Mouse (Mus musculus): Measurements from ENCODE around the gene Fads2. TPM values are rescaled to one million over a fixed set of nuclear protein-coding genes. Genes with fewer than 3 reads are reported as not detected.

The Fads2 gene
- polyA plus RNA-seq, 1 experiment from 2014 or later = 229 TPM

- 70% methylated on average over 9 of the region's 9 CpGs for WGBS
- peaks cover 55% of the 10 kb centered on the region for H3K36me3 ChIP-seq
- H3K4me2 ChIP-seq = no peak overlapping the region
- H3K9me3 ChIP-seq = no peaks in the 10 kb centered on the region
- peaks cover 10% of the 10 kb centered on the region for H3K4me1 ChIP-seq (replicated peaks)
- H3K9ac ChIP-seq = no peak overlapping the region
- no peaks in the 10 kb centered on the region for H3K27me3 ChIP-seq
- H3K4me3 ChIP-seq = no peak overlapping the region
- no peak overlapping the region for H3K27ac ChIP-seq (replicated peaks)
- ATAC-seq (ENCODE audit: low FRiP score, low read depth) = no peak
Observed at GRCm38 (mm10) chr19:10058876-10059427, 42.6 kb downstream of the Fads2 start.

- Histone ChIP-seq H3K27me3 (no peaks in the 10 kb centered on the region), H3K27ac (replicated peaks) (no peak overlapping the region), H3K4me3 (no peak overlapping the region), H3K4me2 (no peak overlapping the region), H3K9me3 (no peaks in the 10 kb centered on the region), H3K4me1 (replicated peaks) (peaks cover 10% of the 10 kb centered on the region), H3K9ac (no peak overlapping the region), H3K36me3 (peaks cover 55% of the 10 kb centered on the region)
- no peak for ATAC-seq (ENCODE audit: low FRiP score, low read depth)
- WGBS = 95% methylated on average over 1 of the region's 1 CpGs
Observed at GRCm38 (mm10) chr19:10058352-10058825, 43.2 kb downstream of the Fads2 start.

- Histone ChIP-seq H3K4me2 (no peak overlapping the region), H3K9me3 (no peaks in the 10 kb centered on the region), H3K9ac (no peak overlapping the region), H3K4me1 (replicated peaks) (peaks cover 10% of the 10 kb centered on the region), H3K27me3 (no peaks in the 10 kb centered on the region), H3K27ac (replicated peaks) (no peak overlapping the region), H3K4me3 (no peak overlapping the region), H3K36me3 (peaks cover 55% of the 10 kb centered on the region)
- no peak for ATAC-seq (ENCODE audit: low FRiP score, low read depth)
- 68% methylated on average over 11 of the region's 11 CpGs for WGBS
Observed at GRCm38 (mm10) chr19:10057486-10058351, 43.8 kb downstream of the Fads2 start.

- no peak for ATAC-seq (ENCODE audit: low FRiP score, low read depth)
Observed at GRCm38 (mm10) chr19:10056686-10057085, 44.9 kb downstream of the Fads2 start.

GRCm38 (mm10) chr19:10055783-10056660 is 45.5 kb downstream of the Fads2 start:
- Histone ChIP-seq H3K9ac (no peak overlapping the region), H3K27ac (replicated peaks) (no peak overlapping the region), H3K9me3 (no peaks in the 10 kb centered on the region), H3K36me3 (peaks cover 46% of the 10 kb centered on the region), H3K27me3 (no peaks in the 10 kb centered on the region), H3K4me3 (no peak overlapping the region), H3K4me1 (replicated peaks) (peaks cover 5% of the 10 kb centered on the region), H3K4me2 (no peak overlapping the region)
- no peak for ATAC-seq (ENCODE audit: low FRiP score, low read depth)
- WGBS = 88% methylated on average over 22 of the region's 22 CpGs

More at GRCm38 (mm10) chr19:10056686-10057085, 44.9 kb downstream of the Fads2 start:
- H3K27me3 ChIP-seq = no peaks in the 10 kb centered on the region
- no peak overlapping the region for H3K4me2 ChIP-seq
- H3K4me3 ChIP-seq = no peak overlapping the region
- H3K36me3 ChIP-seq = peaks cover 49% of the 10 kb centered on the region
- no peak overlapping the region for H3K9ac ChIP-seq
- no peaks in the 10 kb centered on the region for H3K9me3 ChIP-seq
- 94% methylated on average over 3 of the region's 3 CpGs for WGBS
- peaks cover 10% of the 10 kb centered on the region for H3K4me1 ChIP-seq (replicated peaks)
- no peak overlapping the region for H3K27ac ChIP-seq (replicated peaks)

- no peak overlapping the region for H3K9ac ChIP-seq
- H3K4me3 ChIP-seq = no peak overlapping the region
- H3K27ac ChIP-seq (replicated peaks) = no peak overlapping the region
- H3K27me3 ChIP-seq = no peaks in the 10 kb centered on the region
- 84% methylated on average over 3 of the region's 3 CpGs for WGBS
- H3K4me1 ChIP-seq (replicated peaks) = no peaks in the 10 kb centered on the region
- H3K9me3 ChIP-seq = no peaks in the 10 kb centered on the region
- peaks cover 45% of the 10 kb centered on the region for H3K36me3 ChIP-seq
- no peak for ATAC-seq (ENCODE audit: low FRiP score, low read depth)
- no peak overlapping the region for H3K4me2 ChIP-seq
Observed at GRCm38 (mm10) chr19:10055261-10055660, 46.3 kb downstream of the Fads2 start.

GRCm38 (mm10) chr19:10054361-10055075 is 47.0 kb downstream of the Fads2 start:
- peaks cover 45% of the 10 kb centered on the region for H3K36me3 ChIP-seq
- no peak for ATAC-seq (ENCODE audit: low FRiP score, low read depth)
- no peak overlapping the region for H3K9ac ChIP-seq
- H3K4me3 ChIP-seq = no peak overlapping the region
- H3K4me1 ChIP-seq (replicated peaks) = no peaks in the 10 kb centered on the region
- WGBS = 89% methylated on average over 6 of the region's 6 CpGs
- no peaks in the 10 kb centered on the region for H3K27me3 ChIP-seq
- H3K4me2 ChIP-seq = no peak overlapping the region
- no peak overlapping the region for H3K27ac ChIP-seq (replicated peaks)
- no peaks in the 10 kb centered on the region for H3K9me3 ChIP-seq

GRCm38 (mm10) chr19:10053692-10054260 is 47.8 kb downstream of the Fads2 start:
- Histone ChIP-seq H3K27me3 (no peaks in the 10 kb centered on the region), H3K4me1 (replicated peaks) (no peaks in the 10 kb centered on the region), H3K27ac (replicated peaks) (no peak overlapping the region), H3K4me3 (no peak overlapping the region), H3K4me2 (no peak overlapping the region), H3K36me3 (peaks cover 44% of the 10 kb centered on the region), H3K9ac (no peak overlapping the region), H3K9me3 (no peaks in the 10 kb centered on the region)
- no peak for ATAC-seq (ENCODE audit: low FRiP score, low read depth)
- 94% methylated on average over 10 of the region's 10 CpGs for WGBS

- no peak overlapping the region for H3K4me2 ChIP-seq
- H3K27ac ChIP-seq (replicated peaks) = no peak overlapping the region
- no peak overlapping the region for H3K9ac ChIP-seq
- no peak overlapping the region for H3K4me3 ChIP-seq
- H3K4me1 ChIP-seq (replicated peaks) = no peaks in the 10 kb centered on the region
- no peaks in the 10 kb centered on the region for H3K9me3 ChIP-seq
- WGBS = 79% methylated on average over 4 of the region's 4 CpGs
- H3K36me3 ChIP-seq = peaks cover 37% of the 10 kb centered on the region
- ATAC-seq (ENCODE audit: low FRiP score, low read depth) = no peak
- no peaks in the 10 kb centered on the region for H3K27me3 ChIP-seq
Observed at GRCm38 (mm10) chr19:10052698-10053097, 48.8 kb downstream of the Fads2 start.

- Histone ChIP-seq H3K27me3 (no peaks in the 10 kb centered on the region), H3K27ac (replicated peaks) (no peak overlapping the region), H3K4me3 (no peak overlapping the region), H3K4me2 (no peak overlapping the region), H3K9ac (no peak overlapping the region), H3K4me1 (replicated peaks) (no peaks in the 10 kb centered on the region), H3K9me3 (no peaks in the 10 kb centered on the region), H3K36me3 (peaks cover 30% of the 10 kb centered on the region)
- no peak for ATAC-seq (ENCODE audit: low FRiP score, low read depth)
- WGBS = 82% methylated on average over 2 of the region's 2 CpGs
Observed at GRCm38 (mm10) chr19:10050438-10050837, 51.1 kb downstream of the Fads2 start.

GRCm38 (mm10) chr19:10049533-10049932 is 52.0 kb downstream of the Fads2 start:
- Histone ChIP-seq H3K9me3 (no peaks in the 10 kb centered on the region), H3K4me3 (no peak overlapping the region), H3K4me1 (replicated peaks) (no peaks in the 10 kb centered on the region), H3K9ac (no peak overlapping the region), H3K27ac (replicated peaks) (no peak overlapping the region), H3K27me3 (no peaks in the 10 kb centered on the region), H3K4me2 (no peak overlapping the region), H3K36me3 (peaks cover 22% of the 10 kb centered on the region)
- ATAC-seq (ENCODE audit: low FRiP score, low read depth) = no peak
